Mouse (Mus musculus) ES-Bruce4 (cell line): ENCODE results near the gene 1700012B07Rik. TPM values are rescaled to one million over a fixed set of nuclear protein-coding genes. Genes with fewer than 3 reads are reported as not detected.

ENCODE experiments used
- H3K27ac ChIP-seq: 2 replicates; pipeline ENCODE4 v1.5.1; 2012; ENCODE audit warnings: low read length, inconsistent platforms; ENCODE audit not compliant: insufficient read depth
- H3K27me3 ChIP-seq: 2 replicates; pipeline ENCODE4 v1.6.1; 2012; ENCODE audit warnings: mild to moderate bottlenecking, low read length, inconsistent platforms; ENCODE audit not compliant: control insufficient read depth, poor library complexity, insufficient read depth, severe bottlenecking
- H3K36me3 ChIP-seq: 2 replicates; pipeline ENCODE4 v1.6.1; 2012; ENCODE audit warnings: inconsistent platforms, mild to moderate bottlenecking, low read length, moderate library complexity; ENCODE audit not compliant: control insufficient read depth, poor library complexity, insufficient read depth, severe bottlenecking
- H3K4me1 ChIP-seq: one replicate; pipeline ENCODE4 v1.8.1; 2011; ENCODE audit warnings: low read length; ENCODE audit not compliant: control insufficient read depth, insufficient read depth
- H3K4me3 ChIP-seq: 2 replicates; pipeline ENCODE4 v1.5.1; 2011; ENCODE audit warnings: low read depth, mild to moderate bottlenecking, low read length
- H3K9ac ChIP-seq: 2 replicates; pipeline ENCODE4 v1.6.1; 2012; ENCODE audit warnings: low read depth, mild to moderate bottlenecking, inconsistent platforms; ENCODE audit not compliant: poor library complexity, severe bottlenecking
- H3K9me3 ChIP-seq: replicated peaks from 2 replicates; pipeline ENCODE4 v1.6.1; 2012; ENCODE audit warnings: mild to moderate bottlenecking, low read length, inconsistent platforms; ENCODE audit not compliant: control insufficient read depth, poor library complexity, insufficient read depth, severe bottlenecking
- CTCF ChIP-seq: IDR thresholded peaks from one replicate; pipeline ENCODE4 v1.8.1; 2011; ENCODE audit warnings: low read depth, low read length
- EP300 ChIP-seq: IDR thresholded peaks from 2 replicates; pipeline ENCODE4 v1.6.1; 2011; ENCODE audit warnings: low read depth, low read length; ENCODE audit not compliant: insufficient read depth
- POLR2A ChIP-seq: IDR thresholded peaks from one replicate; pipeline ENCODE4 v1.8.1; 2011; ENCODE audit warnings: low read length; ENCODE audit not compliant: insufficient read depth
- polyA plus RNA-seq: library from polyadenylated mRNA; stranded (reverse); fragments of >200 nt; gene quantifications from 2 replicates; pipeline ENCODE4 v1.2.4, GENCODE M21; 2011; ENCODE audit warnings: low read depth; ENCODE audit not compliant: missing spikeins, insufficient read depth, insufficient read length

The 1700012B07Rik gene
- polyA plus RNA-seq, 1 experiment = not detected

DNA sequence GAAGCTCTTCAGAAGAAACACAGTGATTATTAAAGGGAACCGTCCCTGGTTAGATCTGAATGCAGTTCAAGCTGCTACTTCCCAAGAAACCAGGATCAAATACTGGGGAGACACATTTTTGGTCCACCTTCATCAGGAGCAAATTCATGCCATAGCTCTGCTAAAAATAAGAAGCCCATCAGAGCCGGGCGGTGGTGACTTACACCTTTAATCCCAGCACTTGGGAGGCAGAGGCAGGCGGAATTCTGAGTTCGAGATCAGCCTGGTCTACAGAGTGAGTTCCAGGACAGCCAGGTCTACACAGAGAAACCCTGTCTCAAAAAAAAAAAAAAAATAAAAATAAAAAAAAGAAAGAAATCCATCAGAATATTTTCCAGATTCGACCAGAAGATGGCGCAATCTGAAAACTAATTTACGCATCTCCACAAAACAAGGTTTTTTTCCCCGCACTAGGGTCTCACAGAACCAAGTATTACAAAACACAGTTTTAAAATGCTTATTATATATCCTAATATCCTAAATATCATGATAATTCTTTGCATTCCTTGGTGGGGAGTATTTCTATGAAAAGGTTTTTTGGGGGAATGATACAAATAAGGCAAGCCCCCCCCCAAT lies 45.4 kb upstream of the 1700012B07Rik start:
- Histone ChIP-seq H3K9me3 (no peaks in the 10 kb centered on the region), H3K9ac (no peak overlapping the region), H3K27ac (no peak overlapping the region), H3K36me3 (no peaks in the 10 kb centered on the region), H3K27me3 (peaks cover 1% of the 10 kb centered on the region; the same call in 1 of the 2 replicates), H3K4me3 (no peak overlapping the region), H3K4me1 (no peaks in the 10 kb centered on the region)
- TF ChIP-seq EP300 (no peak), POLR2A (no peak), CTCF (no peak)

DNA sequence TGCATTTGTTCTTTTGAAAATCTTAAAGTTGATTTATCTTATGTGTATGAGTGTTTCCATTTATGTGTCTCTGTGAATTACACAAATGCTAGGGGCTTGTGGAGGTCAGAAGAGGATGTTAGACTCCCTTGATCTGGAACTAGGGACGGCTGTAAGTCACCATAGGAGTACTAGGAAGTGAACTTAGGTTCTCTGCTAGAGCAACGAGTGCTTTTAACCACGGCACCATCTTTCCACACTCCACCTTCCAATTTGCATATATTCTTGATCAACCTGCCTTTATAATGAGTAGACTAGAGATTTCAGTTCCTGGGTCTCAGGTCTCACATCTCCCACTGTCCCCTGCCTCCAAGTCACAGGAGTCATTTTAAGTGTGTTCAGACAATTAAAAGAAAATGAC lies 44.8 kb upstream of the 1700012B07Rik start:
- no peaks in the 10 kb centered on the region for H3K9me3 ChIP-seq
- H3K9ac ChIP-seq = no peak overlapping the region
- H3K4me1 ChIP-seq = no peaks in the 10 kb centered on the region
- H3K4me3 ChIP-seq = no peak overlapping the region
- TF ChIP-seq CTCF (no peak), EP300 (no peak), POLR2A (no peak)
- peaks cover 1% of the 10 kb centered on the region; the same call in 1 of the 2 replicates for H3K27me3 ChIP-seq
- H3K36me3 ChIP-seq = no peaks in the 10 kb centered on the region
- no peak overlapping the region for H3K27ac ChIP-seq

DNA sequence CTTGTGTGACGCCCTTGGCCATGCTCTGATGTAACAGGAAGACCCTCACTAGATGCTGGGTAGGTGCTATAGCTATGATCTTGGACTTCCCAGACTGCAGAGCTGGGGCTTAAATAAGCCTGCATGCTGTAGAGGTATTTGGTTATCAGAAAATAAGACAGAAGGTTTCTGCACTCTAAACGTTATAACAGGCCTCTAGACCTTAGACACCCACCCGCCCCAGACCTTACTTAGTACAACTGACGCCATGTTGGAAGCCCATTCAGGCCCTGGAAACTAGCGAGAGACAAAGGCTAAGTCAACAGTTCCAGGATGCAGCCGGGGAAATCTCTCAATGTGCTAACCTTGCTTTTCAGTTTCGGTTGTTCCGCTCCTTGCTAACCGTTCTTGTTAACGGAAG lies 44.2 kb upstream of the 1700012B07Rik start:
- peaks cover 1% of the 10 kb centered on the region; the same call in 1 of the 2 replicates for H3K27me3 ChIP-seq

DNA sequence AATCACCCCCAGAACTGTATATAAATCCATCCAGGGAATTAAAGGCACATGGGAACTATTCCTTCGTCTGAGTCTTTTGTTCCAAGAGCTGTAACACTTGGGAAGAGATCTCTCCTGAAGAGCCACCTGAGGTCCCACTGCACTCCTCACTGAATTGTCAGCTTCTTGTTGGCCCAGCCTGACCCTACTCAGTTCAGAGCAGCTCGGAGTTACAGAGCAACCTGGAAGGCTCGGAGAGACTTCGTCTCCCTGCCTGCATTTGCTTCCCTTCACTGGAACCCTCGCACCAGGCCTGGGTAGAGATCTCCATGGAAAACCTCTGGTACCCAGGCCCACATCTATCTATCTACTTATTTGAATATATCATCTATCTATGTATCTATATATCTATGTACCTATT lies 40.0 kb upstream of the 1700012B07Rik start:
- TF ChIP-seq EP300 (no peak), CTCF (no peak), POLR2A (no peak)
- H3K4me1 ChIP-seq = no peaks in the 10 kb centered on the region
- no peak overlapping the region for H3K4me3 ChIP-seq
- H3K9me3 ChIP-seq = no peaks in the 10 kb centered on the region
- no peaks in the 10 kb centered on the region for H3K36me3 ChIP-seq
- peaks cover 1% of the 10 kb centered on the region; the same call in 1 of the 2 replicates for H3K27me3 ChIP-seq
- H3K27ac ChIP-seq = no peak overlapping the region
- no peak overlapping the region for H3K9ac ChIP-seq

More for the DNA sequence above, 44.2 kb upstream of the 1700012B07Rik start:
- Histone ChIP-seq H3K4me3 (no peak overlapping the region), H3K9ac (no peak overlapping the region), H3K27ac (no peak overlapping the region), H3K9me3 (no peaks in the 10 kb centered on the region), H3K36me3 (no peaks in the 10 kb centered on the region), H3K4me1 (no peaks in the 10 kb centered on the region)
- TF ChIP-seq CTCF (no peak), POLR2A (no peak), EP300 (no peak)

DNA sequence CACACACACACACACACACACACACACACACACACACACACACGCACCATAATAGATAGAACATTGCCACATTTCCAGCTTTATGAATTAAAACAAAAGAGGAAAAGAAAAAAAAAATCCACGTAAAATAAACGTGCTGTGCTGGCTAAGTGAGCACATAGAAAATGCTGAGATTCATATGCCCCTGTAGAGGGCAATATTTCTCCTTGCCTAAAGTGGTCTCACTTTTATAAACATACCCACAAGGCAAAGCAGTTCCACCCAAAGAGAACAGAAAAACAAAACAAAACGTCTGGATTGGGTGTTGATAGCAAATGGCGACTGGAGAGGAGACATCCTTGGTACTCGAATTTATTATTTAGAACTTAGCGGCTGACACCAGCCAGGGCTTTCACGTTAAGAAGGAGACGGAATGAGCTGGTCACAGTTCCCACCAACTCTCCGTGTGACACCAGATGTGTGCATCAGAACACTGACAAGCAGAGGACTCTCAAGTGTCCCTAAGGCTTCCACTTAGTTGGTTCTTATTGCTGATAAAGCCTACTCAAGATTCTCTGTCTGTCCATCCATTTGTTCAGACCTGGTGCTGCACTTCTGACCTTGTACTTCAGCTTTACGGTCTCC lies 38.8 kb upstream of the 1700012B07Rik start:
- TF ChIP-seq POLR2A (no peak), CTCF (no peak), EP300 (no peak)

DNA sequence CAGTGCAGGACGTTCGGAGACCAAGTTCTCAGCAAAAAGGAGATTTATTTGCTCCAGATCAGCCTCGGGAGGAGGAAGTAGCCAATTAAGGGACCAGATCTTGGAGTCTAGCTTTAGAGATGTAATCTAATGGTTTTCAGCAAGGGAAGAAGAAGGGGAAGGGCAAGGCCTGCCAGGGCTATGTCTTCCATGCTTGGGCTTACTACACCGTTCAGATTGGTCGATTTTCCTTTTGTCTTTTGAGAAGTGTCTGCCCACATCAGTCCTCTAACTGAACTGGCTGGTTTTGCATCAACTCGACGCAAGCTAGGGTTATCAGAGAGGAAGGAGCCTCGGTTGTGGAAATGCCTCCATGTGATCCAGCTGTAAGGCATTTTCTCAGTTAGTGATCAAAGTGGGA lies 37.7 kb upstream of the 1700012B07Rik start:
- H3K36me3 ChIP-seq = no peaks in the 10 kb centered on the region
- no peak overlapping the region for H3K9ac ChIP-seq
- H3K27ac ChIP-seq = no peak overlapping the region
- H3K4me1 ChIP-seq = no peaks in the 10 kb centered on the region
- H3K27me3 ChIP-seq = peaks cover 1% of the 10 kb centered on the region; the same call in 1 of the 2 replicates
- TF ChIP-seq CTCF = no peak
- TF ChIP-seq POLR2A = no peak
- no peak for TF ChIP-seq EP300
- no peak overlapping the region for H3K4me3 ChIP-seq
- no peaks in the 10 kb centered on the region for H3K9me3 ChIP-seq

More for the DNA sequence above, 38.8 kb upstream of the 1700012B07Rik start:
- Histone ChIP-seq H3K36me3 (no peaks in the 10 kb centered on the region), H3K4me1 (no peaks in the 10 kb centered on the region), H3K4me3 (no peak overlapping the region), H3K9me3 (no peaks in the 10 kb centered on the region), H3K27me3 (peaks cover 1% of the 10 kb centered on the region; the same call in 1 of the 2 replicates), H3K27ac (no peak overlapping the region), H3K9ac (no peak overlapping the region)
